Mouse (Mus musculus) heart, adult 2 months (tissue): ENCODE data around the gene Qsox2.

Experiments used
- CTCF ChIP-seq: fragments of 200-600 bp; IDR thresholded peaks from 2 replicates; pipeline ENCODE4 v1.8.1; 2022; ENCODE audit warnings: antibody characterized with exemption, mild to moderate bottlenecking, moderate library complexity
- POLR2A ChIP-seq: fragments of 200-500 bp; IDR thresholded peaks from 2 replicates; pipeline ENCODE4 v1.6.1; 2011; ENCODE audit warnings: mild to moderate bottlenecking, low read depth, low read length, control low read depth; ENCODE audit not compliant: insufficient read depth

DNA sequence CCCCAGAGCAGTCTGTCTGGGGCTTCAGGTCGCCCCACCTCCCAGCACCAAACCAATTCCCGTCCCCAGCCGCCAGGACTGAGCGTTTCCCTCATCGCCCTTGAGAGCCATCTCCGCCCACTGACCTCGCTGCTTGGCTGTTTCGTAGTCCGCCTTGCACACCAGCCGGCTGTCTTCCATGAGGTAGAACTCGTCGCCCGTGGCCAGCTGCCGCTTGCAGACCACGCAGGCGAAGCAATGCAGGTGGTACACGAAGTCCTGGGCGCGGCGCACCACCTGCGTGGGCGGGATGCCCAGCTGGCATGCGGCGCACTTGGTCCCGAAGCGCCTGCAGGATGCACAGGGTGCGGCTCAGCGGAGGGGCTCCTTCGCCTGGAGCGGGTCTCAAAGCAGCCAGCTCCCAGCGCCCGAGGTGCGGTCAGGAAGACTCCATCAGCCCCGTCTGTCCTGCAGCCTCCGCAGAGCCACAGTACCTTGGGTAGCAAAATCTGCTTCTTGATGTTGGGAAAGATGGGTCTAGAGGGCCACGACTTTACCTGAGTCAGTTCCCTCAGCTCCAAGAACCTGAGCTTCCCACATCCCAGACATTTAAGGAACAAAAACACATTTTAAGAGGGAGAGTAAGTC, 34.4 kb downstream of the Qsox2 start:
- no peak for TF ChIP-seq POLR2A
- no peak for TF ChIP-seq CTCF
